Mouse (Mus musculus): ENCODE measurements around the gene Kbtbd3.

Gene Kbtbd3

DNA sequence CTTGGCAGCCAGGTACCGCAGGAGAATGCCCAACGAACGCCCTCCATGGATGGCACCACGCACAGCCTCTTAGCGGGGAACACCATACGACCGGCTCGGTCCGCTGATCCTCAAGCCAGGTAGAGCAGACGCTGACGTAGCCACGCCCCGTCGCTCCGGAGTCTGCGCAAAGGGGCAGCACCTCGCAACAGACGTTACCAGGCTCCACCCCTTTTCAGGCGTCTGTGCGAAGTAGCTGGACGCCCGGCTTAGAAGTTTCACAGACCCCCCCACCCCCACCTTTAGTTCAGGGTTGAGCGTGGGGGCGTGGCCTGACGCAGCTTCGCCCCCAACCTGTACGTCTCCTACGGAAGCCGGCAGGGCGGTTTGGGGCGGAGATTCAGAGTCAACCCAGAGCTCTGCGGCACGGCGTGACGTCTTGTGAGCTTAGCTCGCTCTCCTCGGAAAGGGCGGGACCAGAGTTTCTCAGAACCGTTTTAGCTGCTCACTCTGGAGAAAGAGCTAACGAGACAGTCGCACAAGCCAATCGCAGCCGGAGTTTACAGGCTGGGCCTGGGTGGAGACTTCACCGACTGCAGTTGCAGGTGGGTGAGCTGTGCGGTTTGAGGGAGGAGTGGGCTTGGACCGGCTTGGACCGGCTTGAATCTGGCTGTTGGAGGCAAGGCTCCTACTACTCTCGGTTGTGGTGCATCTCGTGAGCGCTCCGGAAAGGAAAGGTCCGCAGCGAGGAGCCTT lies at the start of gene Kbtbd3, which contains the start of gene Aasdhppt:
Kbtbd3 (plus strand) TSS at position 483 of the 735 bp plus-strand sequence.
Aasdhppt (minus strand) TSS at position 121 of the 735 bp plus-strand sequence.
- peak; percentile 98 for DNase-seq (ENCODE audit: low spot score)

DNA sequence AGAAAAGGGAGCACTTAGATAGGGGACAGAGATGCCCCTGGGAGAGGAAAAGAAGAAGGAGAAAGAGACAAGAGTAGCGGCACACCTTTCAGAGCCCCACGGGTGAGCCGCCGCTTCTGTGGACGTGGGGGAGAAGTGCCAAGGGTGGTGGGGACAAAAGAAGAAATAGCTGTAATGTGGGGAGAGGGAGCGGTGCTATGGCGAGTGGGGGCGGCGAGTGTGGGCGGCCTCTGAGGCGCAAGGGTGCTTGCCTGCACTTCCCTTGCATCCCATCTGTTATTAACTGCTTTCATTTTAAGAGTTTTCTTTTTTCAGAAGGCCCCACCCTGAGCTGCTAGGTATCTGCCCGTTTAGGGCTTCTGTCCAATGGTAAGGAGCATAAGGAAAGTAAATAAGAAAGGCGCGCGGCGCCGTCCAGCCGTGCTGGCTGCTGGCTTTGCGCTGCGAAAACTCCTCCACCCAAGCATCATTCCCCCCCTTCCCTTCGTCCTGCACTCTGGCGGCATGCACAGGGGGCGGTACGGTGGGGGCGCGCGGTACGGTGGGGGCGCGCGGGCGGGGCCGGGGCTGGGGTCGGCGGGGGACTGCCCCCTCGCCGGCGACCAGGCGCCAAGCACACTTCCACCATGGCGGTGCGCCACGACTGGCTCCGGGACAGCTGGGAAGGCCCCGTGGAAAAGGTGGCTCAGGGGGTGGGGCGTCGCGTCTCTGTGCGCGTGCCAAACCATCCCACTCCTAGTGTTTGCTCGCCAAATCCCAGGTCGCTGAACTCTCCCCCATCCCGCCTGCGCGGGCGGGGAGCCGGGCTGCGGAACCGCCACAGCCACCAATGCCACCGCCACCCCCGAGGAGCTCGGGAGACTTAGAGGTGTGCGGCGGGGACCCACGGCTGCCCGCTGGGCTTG lies 49.5 kb upstream of the Kbtbd3 start:
- DNase-seq (ENCODE audit: low spot score), result peak; percentile 15

GRCm38 (mm10) chr9:4260746-4261090 lies 48.9 kb upstream of the Kbtbd3 start:
- no peak for DNase-seq (ENCODE audit: low spot score)

GRCm38 (mm10) chr9:4266881-4267280 lies 42.8 kb upstream of the Kbtbd3 start:
- no peak for DNase-seq (ENCODE audit: low spot score)

- no peak for DNase-seq (ENCODE audit: low spot score)
Observed at GRCm38 (mm10) chr9:4283850-4284249, 25.8 kb upstream of the Kbtbd3 start.

- no peak for DNase-seq (ENCODE audit: low spot score)
Observed at GRCm38 (mm10) chr9:4300466-4300865, 9.2 kb upstream of the Kbtbd3 start.

- DNase-seq (ENCODE audit: low spot score), result no peak
Observed at GRCm38 (mm10) chr9:4304867-4305266, 4.8 kb upstream of the Kbtbd3 start.

GRCm38 (mm10) chr9:4308628-4309350 lies 844 bp upstream of the Kbtbd3 start:
- DNase-seq (ENCODE audit: low spot score), result no peak

- no peak for DNase-seq (ENCODE audit: low spot score)
Observed at GRCm38 (mm10) chr9:4310706-4311105, 1.1 kb downstream of the Kbtbd3 start.

GRCm38 (mm10) chr9:4311162-4311561 lies 1.5 kb downstream of the Kbtbd3 start:
- DNase-seq (ENCODE audit: low spot score), result no peak

- DNase-seq (ENCODE audit: low spot score), result no peak
Observed at GRCm38 (mm10) chr9:4313946-4314345, 4.3 kb downstream of the Kbtbd3 start.

- no peak for DNase-seq (ENCODE audit: low spot score)
Observed at GRCm38 (mm10) chr9:4315746-4316145, 6.1 kb downstream of the Kbtbd3 start.

- DNase-seq (ENCODE audit: low spot score), result no peak
Observed at GRCm38 (mm10) chr9:4318939-4319721, 9.5 kb downstream of the Kbtbd3 start.

DNA sequence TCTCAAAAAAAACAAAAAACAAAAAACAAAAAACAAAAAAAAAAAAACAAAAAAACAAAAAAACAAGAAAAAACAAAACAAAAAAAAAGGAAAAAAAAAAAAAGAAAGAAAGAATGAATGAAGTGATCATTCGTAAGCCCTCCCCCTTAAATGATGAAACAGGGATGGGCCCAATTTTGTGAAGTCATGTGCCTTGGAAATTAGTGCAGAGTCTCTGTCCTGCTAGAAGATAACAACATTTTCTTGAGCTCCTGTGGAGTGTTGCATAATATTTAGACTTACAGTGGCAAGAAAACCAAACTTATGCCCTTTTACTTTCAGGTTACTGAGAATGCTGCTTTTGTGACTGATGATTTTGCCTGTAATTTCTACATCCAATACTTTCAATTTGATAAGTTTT lies 43.5 kb downstream of the Kbtbd3 start:
- DNase-seq (ENCODE audit: low spot score), result no peak

- DNase-seq (ENCODE audit: low spot score), result peak; percentile 92
Observed at GRCm38 (mm10) chr9:4375828-4376639, 66.4 kb downstream of the Kbtbd3 start, which contains the start of gene Msantd4. Gene Msantd4, plus strand, starts transcription at chr9:4376562.

DNA sequence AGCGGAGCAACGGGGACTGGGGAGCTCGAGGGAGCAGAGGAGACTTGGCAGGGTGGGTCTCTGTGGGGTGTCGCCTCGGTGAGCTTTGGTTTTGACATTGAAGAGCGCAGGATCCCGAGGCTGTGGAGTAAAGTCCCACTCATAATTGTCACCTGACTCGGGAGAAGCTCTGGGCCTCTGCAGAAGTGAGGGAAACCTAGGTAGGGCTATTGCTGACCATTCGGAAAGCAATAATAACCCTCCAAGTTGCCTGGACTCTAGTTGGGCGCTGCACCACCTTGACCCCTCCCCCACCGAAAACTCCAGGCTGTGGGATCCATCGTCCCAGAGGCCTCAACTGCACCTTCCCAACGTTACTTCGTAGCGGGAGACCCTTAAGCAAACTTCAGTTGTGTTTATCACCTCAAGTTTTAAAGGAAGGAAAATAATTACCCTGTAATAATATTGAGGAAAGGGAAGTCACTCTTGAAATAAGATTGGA lies 67.0 kb downstream of the Kbtbd3 start:
- DNase-seq (ENCODE audit: low spot score), result no peak
